Mouse (Mus musculus): Measurements from ENCODE around the gene Sepsecs.
A peak's percentile ranks its signal among the peaks of the same experiment; 100 is the strongest.
"Not testable (repeated sequence)": the region's sequence is repeated elsewhere in the genome, so short reads cannot be mapped to it uniquely, and the experiment has no call there.

Sepsecs gene

DNA sequence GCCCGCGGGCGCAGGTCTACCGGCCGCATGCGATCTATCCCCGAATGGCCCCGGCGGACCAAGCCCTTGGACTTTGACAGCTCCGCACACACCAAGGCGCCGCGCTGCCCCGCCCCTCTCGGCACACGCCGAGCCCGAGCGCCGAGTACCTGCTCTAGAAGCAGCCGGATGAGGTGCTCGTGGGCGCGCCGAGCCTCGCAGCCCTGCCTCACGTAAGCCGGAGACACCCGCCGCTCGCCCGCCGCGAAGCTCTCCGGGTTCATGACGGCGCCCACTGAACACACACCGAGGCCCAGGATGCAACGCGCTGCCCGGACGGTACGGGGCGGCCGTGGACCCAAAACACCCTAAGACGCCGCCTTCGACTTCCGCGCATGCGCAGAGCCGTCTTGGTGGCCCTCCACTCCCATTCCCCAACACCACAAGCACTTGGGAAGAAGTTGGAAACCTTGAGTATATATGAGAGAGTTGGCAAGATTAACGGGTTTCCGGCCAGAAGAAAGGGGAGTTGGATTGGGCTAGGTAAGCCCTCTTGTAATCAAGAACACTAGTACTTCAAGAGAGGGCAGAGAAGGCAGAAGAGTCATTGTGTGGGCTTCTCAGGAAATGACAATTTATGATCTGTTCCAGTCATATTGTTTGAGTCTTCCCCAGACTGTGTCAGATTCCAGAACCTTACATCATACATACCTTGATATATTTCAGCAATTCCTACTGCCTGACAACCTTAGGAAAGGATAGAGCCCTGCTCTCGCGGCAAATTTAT, at the start of gene Sepsecs:
Gene Sepsecs, minus strand, starts transcription at position 283 of the 766 bp plus-strand sequence.
- DNase-seq (ENCODE audit: low spot score), result peak; percentile 79

- no peak for DNase-seq (ENCODE audit: low spot score)
Measured at GRCm38 (mm10) chr5:52716742-52717448, 47.4 kb upstream of the Sepsecs start.

DNA sequence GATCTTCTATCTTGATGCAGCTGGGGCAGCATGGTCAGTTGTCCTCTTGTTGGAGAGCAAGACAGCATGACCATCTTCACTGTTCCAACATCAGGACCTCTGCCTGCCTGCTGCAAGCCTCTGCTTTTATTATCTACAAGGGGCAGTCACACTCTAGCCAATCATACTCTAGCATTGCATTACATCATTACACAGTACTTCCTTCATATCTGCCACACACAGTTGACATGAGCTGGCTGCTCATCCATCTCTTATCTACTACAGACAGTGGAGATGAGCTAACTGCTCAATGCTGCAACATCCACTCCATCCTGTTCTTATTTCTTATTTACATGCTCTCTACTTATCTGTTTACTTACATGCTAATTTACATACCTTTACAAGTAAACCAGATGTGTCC, 43.2 kb upstream of the Sepsecs start:
- no peak for DNase-seq (ENCODE audit: low spot score)

DNA sequence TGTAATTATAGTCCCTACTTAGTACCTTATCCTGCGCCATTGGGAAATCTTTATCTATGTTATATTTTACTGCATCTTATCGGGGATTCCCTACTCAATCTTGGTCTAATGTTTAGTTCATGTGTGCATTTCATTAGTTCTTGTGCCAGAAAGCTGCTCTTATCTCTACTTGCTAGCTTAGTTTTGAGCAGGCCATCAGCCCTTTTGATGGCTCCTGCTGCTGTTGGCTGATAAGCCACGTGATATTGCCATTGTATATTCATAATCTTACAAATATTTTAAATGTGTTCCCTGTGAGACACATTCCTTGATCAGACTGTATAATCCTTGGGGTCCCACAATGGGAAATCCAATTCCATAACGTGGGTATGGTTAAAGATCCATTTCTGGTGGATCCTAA, 35.1 kb upstream of the Sepsecs start:
- no peak for DNase-seq (ENCODE audit: low spot score)

DNA sequence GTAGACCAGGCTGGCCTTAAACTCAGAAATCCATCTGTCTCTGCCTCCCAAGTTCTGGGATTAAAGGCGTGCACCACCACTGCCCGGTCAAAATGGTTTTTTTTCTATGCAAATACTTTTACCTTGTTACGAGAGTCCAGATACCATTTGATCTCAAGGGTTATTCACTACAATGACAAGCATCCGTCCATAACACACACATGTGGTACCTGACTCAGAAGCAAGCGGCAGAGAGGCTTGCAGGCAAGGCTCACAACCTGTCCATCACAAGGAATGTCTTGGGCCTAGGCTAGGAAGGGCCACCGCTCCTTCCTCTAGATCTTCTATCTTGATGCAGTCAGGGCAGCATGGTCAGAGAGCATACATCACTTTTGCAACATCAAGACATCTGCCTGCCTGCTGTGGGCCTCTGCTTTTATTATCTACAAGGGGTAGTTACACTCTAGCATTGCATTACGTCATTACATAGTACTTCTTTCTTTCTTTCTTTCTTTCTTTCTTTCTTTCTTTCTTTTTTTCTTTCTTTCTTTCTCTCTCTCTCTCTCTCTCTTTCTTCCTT, 28.5 kb upstream of the Sepsecs start:
- not testable (repeated sequence) for DNase-seq (ENCODE audit: low spot score)

GRCm38 (mm10) chr5:52697291-52697690, 27.8 kb upstream of the Sepsecs start:
- no peak for DNase-seq (ENCODE audit: low spot score)

GRCm38 (mm10) chr5:52687741-52688455, 18.4 kb upstream of the Sepsecs start:
- no peak for DNase-seq (ENCODE audit: low spot score)

- DNase-seq (ENCODE audit: low spot score), result no peak
Measured at GRCm38 (mm10) chr5:52681111-52681510, 11.6 kb upstream of the Sepsecs start.

DNA sequence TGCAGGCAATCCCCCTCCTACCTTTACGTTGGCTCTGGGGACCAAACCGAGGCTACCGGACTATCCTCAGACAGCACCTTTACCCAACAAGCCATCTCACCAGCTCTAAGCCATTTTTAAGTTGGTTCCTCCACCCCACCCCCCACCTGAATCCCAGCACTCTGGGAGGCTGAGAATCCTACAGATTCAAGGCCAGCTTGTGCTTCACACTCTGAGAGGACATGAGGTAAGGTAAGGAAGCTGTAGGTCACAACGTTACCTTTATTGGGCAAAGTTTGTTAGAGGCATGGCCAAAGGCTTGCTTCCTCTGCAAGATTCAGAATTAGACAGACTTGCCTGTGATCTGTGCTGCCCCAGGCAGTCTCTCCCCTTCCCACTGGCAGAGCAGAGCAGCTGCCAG, 10.7 kb upstream of the Sepsecs start:
- no peak for DNase-seq (ENCODE audit: low spot score)

DNA sequence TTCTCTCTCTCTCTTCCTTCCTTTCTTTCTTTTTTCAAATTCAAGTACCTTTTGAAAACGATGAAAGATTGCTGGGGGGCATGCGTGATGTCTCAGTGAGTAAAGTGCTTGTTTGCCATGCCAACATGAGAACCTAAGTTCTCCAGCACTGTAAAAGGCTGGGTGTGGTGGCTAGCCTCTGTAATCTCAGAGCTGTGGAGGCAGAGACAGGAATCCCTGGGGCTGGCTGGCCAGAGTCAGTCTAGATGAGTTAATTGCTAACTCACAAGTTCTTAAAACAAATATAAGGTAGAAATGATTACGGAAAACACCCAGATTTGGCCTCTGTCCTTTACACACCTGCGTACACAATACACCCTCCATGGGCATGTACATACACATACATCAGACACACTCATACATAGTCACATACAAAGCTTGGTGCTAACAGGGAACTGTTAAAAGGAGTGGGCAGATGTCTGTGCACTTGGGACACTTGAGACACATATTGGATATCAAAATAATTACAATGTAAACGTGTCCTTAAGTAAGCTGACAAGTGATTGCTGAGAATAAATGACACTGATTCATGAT, 9.1 kb upstream of the Sepsecs start:
- DNase-seq (ENCODE audit: low spot score), result no peak

GRCm38 (mm10) chr5:52677126-52677525, 7.6 kb upstream of the Sepsecs start:
- DNase-seq (ENCODE audit: low spot score), result no peak

GRCm38 (mm10) chr5:52674384-52675069, 5.0 kb upstream of the Sepsecs start:
- DNase-seq (ENCODE audit: low spot score), result no peak

DNA sequence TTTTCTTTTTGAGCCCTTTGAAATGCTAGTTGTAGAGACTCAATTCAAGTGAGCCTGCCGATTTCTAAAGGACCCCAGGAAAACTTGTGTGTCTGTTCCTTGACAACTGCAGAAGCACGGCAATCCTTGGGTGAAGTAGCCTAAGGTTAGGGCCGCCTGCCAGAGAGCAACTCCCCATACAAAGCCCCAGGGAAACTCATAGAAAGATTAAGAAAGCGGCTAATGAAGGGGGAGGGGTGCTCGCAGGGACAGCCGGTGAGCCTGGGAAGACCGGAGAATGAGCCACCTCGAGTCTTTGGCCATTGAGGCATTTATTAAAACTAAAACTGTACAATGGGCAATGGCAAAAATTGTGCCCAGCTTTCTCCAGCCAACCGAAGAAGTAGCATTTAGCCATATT, 3.8 kb upstream of the Sepsecs start:
- no peak for DNase-seq (ENCODE audit: low spot score)

DNA sequence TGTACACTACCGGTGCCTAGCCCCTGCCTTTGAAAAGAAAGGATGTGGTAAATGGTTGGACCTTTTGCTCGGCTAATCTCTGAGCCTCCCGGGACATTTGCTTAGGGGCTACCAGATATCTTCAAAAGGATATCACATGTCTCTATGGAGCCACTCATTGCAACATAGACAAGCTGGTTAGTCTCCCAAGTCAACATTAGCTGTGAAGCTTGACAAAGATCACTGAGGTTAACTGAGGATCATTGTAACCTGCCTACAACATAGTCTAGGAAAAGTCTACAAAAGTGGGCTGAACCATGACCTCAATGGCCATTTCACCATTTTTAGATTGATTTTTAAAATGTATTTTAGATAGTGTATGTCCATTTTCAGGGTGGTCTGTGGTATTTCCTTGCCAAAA, 1.2 kb upstream of the Sepsecs start:
- no peak for DNase-seq (ENCODE audit: low spot score)

GRCm38 (mm10) chr5:52666766-52667165, 2.7 kb downstream of the Sepsecs start:
- no peak for DNase-seq (ENCODE audit: low spot score)

DNA sequence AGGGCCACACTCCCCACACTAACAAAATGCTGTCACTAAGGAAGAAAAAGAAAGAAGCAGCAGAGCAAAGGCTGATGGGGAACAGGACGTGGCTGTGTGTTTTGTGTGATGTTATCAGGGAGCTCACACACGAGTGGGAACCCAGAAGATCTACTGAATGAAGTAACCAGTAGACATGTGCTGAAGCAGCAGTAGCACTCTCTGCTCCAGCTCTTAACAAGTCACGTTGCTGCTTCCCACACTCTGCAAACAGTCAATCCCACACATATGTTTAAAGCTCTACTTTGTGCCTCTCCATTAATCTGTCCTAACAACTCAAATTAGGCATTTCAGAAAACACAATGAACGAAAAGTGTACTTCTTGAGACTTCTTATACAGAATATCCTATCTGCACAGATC, 11.6 kb downstream of the Sepsecs start:
- DNase-seq (ENCODE audit: low spot score), result no peak

DNA sequence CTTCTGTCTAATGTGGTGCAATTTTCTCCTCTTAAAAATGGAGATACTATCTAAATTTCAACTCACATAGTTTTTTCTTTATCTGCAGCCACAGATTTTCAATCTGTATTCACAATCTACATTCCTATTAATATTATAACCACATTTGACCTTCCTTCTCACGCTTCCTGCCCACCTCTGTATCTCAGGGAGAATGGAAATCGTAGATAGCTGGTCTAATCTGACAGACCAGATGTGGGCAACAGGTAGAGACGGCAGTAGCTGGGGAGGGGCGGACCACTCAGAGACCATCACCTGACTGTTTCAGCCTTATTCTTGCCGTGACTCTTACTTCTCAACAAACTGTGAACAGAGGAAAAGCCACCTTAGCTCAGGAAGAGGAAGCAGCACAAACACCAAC, 12.2 kb downstream of the Sepsecs start:
- DNase-seq (ENCODE audit: low spot score), result no peak

DNA sequence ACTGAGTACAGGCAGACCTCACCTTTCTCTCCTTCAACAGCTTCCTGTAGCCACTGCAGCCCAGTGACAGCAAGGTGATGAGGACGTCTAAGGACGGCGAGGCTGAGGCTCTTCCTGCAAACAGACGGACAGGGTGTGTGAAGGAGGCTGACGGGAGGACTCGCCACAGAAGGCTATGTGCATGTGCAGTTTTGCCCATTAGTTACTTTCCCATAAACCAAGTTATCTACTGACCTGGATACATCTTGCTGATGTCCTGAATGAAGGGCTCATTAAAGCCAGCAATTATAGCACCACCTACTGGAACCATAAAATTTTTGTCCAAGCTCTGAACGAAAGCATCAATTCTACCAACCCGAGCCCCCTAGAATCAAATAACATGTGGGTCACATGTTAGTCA, 13.5 kb downstream of the Sepsecs start:
- no peak for DNase-seq (ENCODE audit: low spot score)

- DNase-seq (ENCODE audit: low spot score), result no peak
Measured at GRCm38 (mm10) chr5:52654961-52655360, 14.5 kb downstream of the Sepsecs start.

GRCm38 (mm10) chr5:52652606-52653005, 16.9 kb downstream of the Sepsecs start:
- no peak for DNase-seq (ENCODE audit: low spot score)

- no peak for DNase-seq (ENCODE audit: low spot score)
Measured at GRCm38 (mm10) chr5:52652086-52652485, 17.4 kb downstream of the Sepsecs start.
